12 mouse cellular contexts compared by ENCODE assay signal in the genomic region with DNA sequence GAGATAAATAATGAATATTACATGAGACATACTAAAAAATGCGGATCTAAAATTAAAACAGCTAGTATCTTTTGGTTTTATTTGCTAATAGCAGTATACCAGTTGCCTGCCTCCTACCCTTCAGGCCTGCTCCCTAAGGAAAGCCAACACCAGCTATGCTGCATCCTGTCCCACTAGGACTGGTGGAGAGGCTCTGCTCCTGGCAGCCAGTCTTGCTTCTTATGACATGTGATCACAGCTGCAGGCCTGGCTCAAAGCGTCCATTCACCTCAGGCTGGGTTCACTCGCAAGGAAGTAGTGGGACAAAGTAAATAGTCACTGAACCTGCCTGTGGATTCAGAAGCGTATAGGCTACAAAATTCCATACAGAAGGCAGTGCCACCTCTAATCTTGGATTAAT. TPM values are rescaled to one million over a fixed set of nuclear protein-coding genes. Genes with fewer than 3 reads are reported as not detected.
DNase-seq lines count a peak whose midpoint lies in the region; ATAC-seq lines count a peak whose summit lies in the region.
"Had no signal": no experiment of that assay in that cellular context is flagged by ENCODE, and none has a peak within 500 bp of the region (broad histone marks: within the 10 kb centered on the region; RNA-seq: fewer than 3 reads in every experiment).

No protein-coding gene starts in this region.

- ATAC-seq in intestine, embryonic 16.5 days = no peak

- H3K27ac ChIP-seq in intestine, embryonic 16.5 days (ENCODE audit: low read length) = no peak overlapping the region
- H3K27ac ChIP-seq: hindbrain, embryonic 14.5 days; midbrain, embryonic 12.5 days; neural tube, embryonic 15.5 days had no signal

- no peaks in the 10 kb centered on the region for H3K36me3 ChIP-seq in intestine, embryonic 16.5 days (ENCODE audit: control insufficient read depth, insufficient read depth, low read length)
- H3K36me3 ChIP-seq: midbrain, embryonic 12.5 days; neural tube, embryonic 15.5 days had no signal

- no peak overlapping the region for H3K9ac ChIP-seq in intestine, embryonic 16.5 days (ENCODE audit: low read depth, low read length)
- H3K9ac ChIP-seq: hindbrain, embryonic 14.5 days; midbrain, embryonic 12.5 days; neural tube, embryonic 15.5 days had no signal

- H3K27me3 ChIP-seq in intestine, embryonic 16.5 days (replicated peaks; ENCODE audit: control insufficient read depth, insufficient read depth, low read length) = no peaks in the 10 kb centered on the region

- no peak overlapping the region for H3K4me2 ChIP-seq in intestine, embryonic 16.5 days (ENCODE audit: low read depth, low read length)
- H3K4me2 ChIP-seq: hindbrain, embryonic 14.5 days; liver, embryonic 11.5 days; midbrain, embryonic 12.5 days; neural tube, embryonic 15.5 days had no signal

- DNase-seq in adrenal gland, postnatal 36 days = peak; percentile 58 to 59
- no peak for DNase-seq in adrenal gland, adult 18-20 months (ENCODE audit: low spot score in 2 of 2)
- peak; percentile 43 for DNase-seq in testis, postnatal 10 days (ENCODE audit: low spot score)
- no peak for DNase-seq in testis, postnatal 14 days (ENCODE audit: low spot score)
- DNase-seq in kidney, postnatal 25 days = peak; percentile 61 to 88
- no peak for DNase-seq in spleen, adult 12 weeks (ENCODE audit: low spot score)
- DNase-seq in frontal cortex, postnatal 25 days (ENCODE audit: low spot score in 2 of 2) = no peak

- H3K4me3 ChIP-seq in intestine, embryonic 16.5 days (ENCODE audit: low read length) = no peak overlapping the region
- H3K4me3 ChIP-seq: midbrain, embryonic 12.5 days; neural tube, embryonic 15.5 days had no signal

- H3K9me3 ChIP-seq in intestine, embryonic 16.5 days (ENCODE audit: control insufficient read depth, low read length) = no peaks in the 10 kb centered on the region
- H3K9me3 ChIP-seq: midbrain, embryonic 12.5 days; neural tube, embryonic 15.5 days had no signal

- 74% methylated on average over 4 of the region's 4 CpGs for WGBS in intestine, embryonic 16.5 days

- no peaks in the 10 kb centered on the region for H3K4me1 ChIP-seq in intestine, embryonic 16.5 days (ENCODE audit: control insufficient read depth, insufficient read depth, low read length)

RNA-seq across cellular contexts. Expression of a gene that starts 3.4 kb away (rescaled TPM):
- 10 to 100 TPM; 22.9 to 71.7 TPM for total RNA-seq in adrenal gland, postnatal 36 days (2021)
- 10 to 100 TPM; 12.9 to 46.6 TPM for total RNA-seq in adrenal gland, adult 18-20 months (2021)
- polyA plus RNA-seq in intestine, embryonic 16.5 days (2015; fragmentation: Nextera tagmentation; extraction: Ambion mirVana) = 11.9 and 14.0 TPM in 2 replicates

RNA-seq across cellular contexts. Expression of a gene that starts 11.1 kb away (rescaled TPM):
- 100 to 1,000 TPM in 1 of 2 experiments, 10 to 100 TPM in 1; 60.4 to 116 TPM for total RNA-seq in adrenal gland, postnatal 36 days (2021)
- total RNA-seq in adrenal gland, adult 18-20 months (2021) = 10 to 100 TPM; 50.5 to 91.1 TPM
- polyA plus RNA-seq in intestine, embryonic 16.5 days (2015; fragmentation: Nextera tagmentation; extraction: Ambion mirVana) = 5.9 and 6.6 TPM in 2 replicates

RNA-seq across cellular contexts. Expression of a gene that starts 28.2 kb away (rescaled TPM):
- not detected for total RNA-seq in adrenal gland, postnatal 36 days (2021)
- not detected for total RNA-seq in adrenal gland, adult 18-20 months (2021)
- polyA plus RNA-seq in intestine, embryonic 16.5 days (2015; fragmentation: Nextera tagmentation; extraction: Ambion mirVana) = 24.4 and 24.8 TPM in 2 replicates

Comparison
In these comparisons a context has a peak if more than half of its experiments do, and no peak if none do; other contexts are left out.
1. DNase-seq: peak in adrenal gland, postnatal 36 days (2 of 2), testis, postnatal 10 days (single experiment) and kidney, postnatal 25 days (2 of 2); none in adrenal gland, adult 18-20 months (0 of 2), testis, postnatal 14 days (single experiment), spleen, adult 12 weeks (single experiment) and frontal cortex, postnatal 25 days (0 of 2).